Mouse (Mus musculus) brain, embryonic 14.5 days (tissue): ENCODE measurements around the gene Sec13.

Experiments
- CTCF ChIP-seq: fragments of 200-500 bp; IDR thresholded peaks from 2 replicates; pipeline ENCODE4 v1.5.1; 2012; ENCODE audit warnings: inconsistent platforms, mild to moderate bottlenecking, moderate library complexity, borderline replicate concordance; ENCODE audit not compliant: insufficient read depth, insufficient read length; ENCODE audit errors: extremely low read depth
- POLR2A ChIP-seq: fragments of 200-500 bp; IDR thresholded peaks from 2 replicates; pipeline ENCODE4 v1.6.1; 2012; ENCODE audit warnings: mild to moderate bottlenecking, inconsistent platforms, borderline replicate concordance; ENCODE audit not compliant: poor library complexity, insufficient read depth, insufficient read length, severe bottlenecking; ENCODE audit errors: extremely low read depth

GRCm38 (mm10) chr6:113749119-113749685 is 8.7 kb upstream of the Sec13 start:
- TF ChIP-seq POLR2A = no peak
- no peak for TF ChIP-seq CTCF
